Mouse (Mus musculus) liver, postnatal 0 days (tissue): ENCODE measurements around the gene Ffar2.
A peak's percentile ranks its signal among the peaks of the same experiment; 100 is the strongest.

Source experiments
- CTCF ChIP-seq: sonication (generic); IDR thresholded peaks from 2 replicates; pipeline ENCODE4 v1.5.1; 2016; ENCODE audit warnings: antibody characterized with exemption, low read depth
- EP300 ChIP-seq: IDR thresholded peaks from 2 replicates; pipeline ENCODE4 v1.6.1; 2016; ENCODE audit warnings: antibody characterized with exemption, low read depth, mild to moderate bottlenecking

GRCm38 (mm10) chr7:30805924-30806323 lies 17.7 kb downstream of the Ffar2 start:
- no peak for TF ChIP-seq EP300
- TF ChIP-seq CTCF, result peak; percentile 78
